Mouse (Mus musculus) heart, embryonic 15.5 days (tissue): ENCODE data around the gene Mier2. TPM values are rescaled to one million over a fixed set of nuclear protein-coding genes. Genes with fewer than 3 reads are reported as not detected.

Experiments used
- ATAC-seq: fragments of 200-750 bp; cut with Nextera tagmentation; replicated peaks from 2 replicates; pipeline ENCODE4 v1.8.0; 2017; ENCODE audit warnings: low read depth, moderate TSS enrichment; ENCODE audit not compliant: insufficient number of reproducible peaks, insufficient read depth, low FRiP score
- H3K27ac ChIP-seq: fragments of 300-500 bp; sonication (generic); 2 replicates; pipeline ENCODE4 v1.5.1; 2015; ENCODE audit warnings: mild to moderate bottlenecking, inconsistent platforms
- H3K27me3 ChIP-seq: fragments of 300-500 bp; sonication (generic); 2 replicates; pipeline ENCODE4 v1.6.1; 2015; ENCODE audit warnings: inconsistent platforms
- H3K36me3 ChIP-seq: fragments of 300-500 bp; sonication (generic); 2 replicates; pipeline ENCODE4 v1.6.1; 2015; ENCODE audit warnings: mild to moderate bottlenecking, inconsistent platforms
- H3K4me1 ChIP-seq: fragments of 300-500 bp; sonication (generic); replicated peaks from 2 replicates; pipeline ENCODE4 v1.6.1; 2015; ENCODE audit warnings: inconsistent platforms
- H3K4me2 ChIP-seq: fragments of 300-500 bp; sonication (generic); 2 replicates; pipeline ENCODE4 v1.6.1; 2015; ENCODE audit warnings: inconsistent platforms, mild to moderate bottlenecking, moderate library complexity
- H3K4me3 ChIP-seq: fragments of 300-500 bp; sonication (generic); 2 replicates; pipeline ENCODE4 v1.5.1; 2015; ENCODE audit warnings: mild to moderate bottlenecking, inconsistent platforms
- H3K9ac ChIP-seq: fragments of 300-500 bp; sonication (generic); 2 replicates; pipeline ENCODE4 v1.6.1; 2015; ENCODE audit warnings: mild to moderate bottlenecking, inconsistent platforms
- H3K9me3 ChIP-seq: fragments of 300-500 bp; sonication (generic); replicated peaks from 2 replicates; pipeline ENCODE4 v1.6.1; 2016; ENCODE audit warnings: inconsistent platforms
- WGBS: fragments of 180-500 bp; shearing (Covaris S2); methylation state at CpG from one replicate; pipeline ENCODE4 v1.1.7; 2015; ENCODE audit warnings: mixed read lengths; 5-methylcytosine and 5-hydroxymethylcytosine counted together
- polyA plus RNA-seq: library from polyadenylated mRNA; unstranded; fragments of >200 nt; fragmentation: Nextera tagmentation; extraction: Ambion mirVana; gene quantifications from 2 replicates; pipeline ENCODE4 v1.2.1, GENCODE M21; 2015

Mier2 gene
- polyA plus RNA-seq, 1 experiment from 2014 or later, result 21.7 TPM

GRCm38 (mm10) chr10:79530721-79531120 is 24.3 kb downstream of the Mier2 start:
- no peaks in the 10 kb centered on the region for H3K9me3 ChIP-seq
- H3K27me3 ChIP-seq, result no peaks in the 10 kb centered on the region
- H3K36me3 ChIP-seq, result peaks cover 6% of the 10 kb centered on the region; the same call in 1 of the 2 replicates
- ATAC-seq, result no peak
- WGBS, result 90% methylated on average over 13 of the region's 13 CpGs
- no peak overlapping the region for H3K27ac ChIP-seq
- no peak overlapping the region for H3K4me2 ChIP-seq
- no peak overlapping the region for H3K4me3 ChIP-seq
- H3K9ac ChIP-seq, result no peak overlapping the region
- H3K4me1 ChIP-seq, result peaks cover 15% of the 10 kb centered on the region; the same call in 1 of the 2 replicates

GRCm38 (mm10) chr10:79530241-79530640 is 24.8 kb downstream of the Mier2 start:
- ATAC-seq, result no peak
- Histone ChIP-seq H3K9me3 (no peaks in the 10 kb centered on the region), H3K4me2 (no peak overlapping the region), H3K27ac (no peak overlapping the region), H3K4me3 (no peak overlapping the region), H3K4me1 (peaks cover 15% of the 10 kb centered on the region; the same call in 1 of the 2 replicates), H3K36me3 (peaks cover 6% of the 10 kb centered on the region; the same call in 1 of the 2 replicates), H3K27me3 (no peaks in the 10 kb centered on the region), H3K9ac (no peak overlapping the region)
- 83% methylated on average over 8 of the region's 8 CpGs for WGBS

- no peak overlapping the region for H3K4me2 ChIP-seq
- peaks cover 6% of the 10 kb centered on the region; the same call in 1 of the 2 replicates for H3K36me3 ChIP-seq
- WGBS, result 83% methylated on average over 3 of the region's 3 CpGs
- no peak overlapping the region for H3K27ac ChIP-seq
- H3K9me3 ChIP-seq, result no peaks in the 10 kb centered on the region
- no peaks in the 10 kb centered on the region for H3K27me3 ChIP-seq
- no peak for ATAC-seq
- no peak overlapping the region for H3K9ac ChIP-seq
- H3K4me1 ChIP-seq, result peaks cover 6% of the 10 kb centered on the region; the same call in 1 of the 2 replicates
- H3K4me3 ChIP-seq, result no peak overlapping the region
Observed at GRCm38 (mm10) chr10:79528081-79528480, 26.9 kb downstream of the Mier2 start.

- H3K27ac ChIP-seq, result no peak overlapping the region
- no peak overlapping the region for H3K4me2 ChIP-seq
- 71% methylated on average over 6 of the region's 6 CpGs for WGBS
- no peaks in the 10 kb centered on the region for H3K27me3 ChIP-seq
- no peak for ATAC-seq
- H3K4me3 ChIP-seq, result no peak overlapping the region
- H3K36me3 ChIP-seq, result peaks cover 6% of the 10 kb centered on the region; the same call in 1 of the 2 replicates
- H3K4me1 ChIP-seq, result no peaks in the 10 kb centered on the region; the same call in 1 of the 2 replicates
- no peaks in the 10 kb centered on the region for H3K9me3 ChIP-seq
- no peak overlapping the region for H3K9ac ChIP-seq
Observed at GRCm38 (mm10) chr10:79527453-79527845, 27.6 kb downstream of the Mier2 start.

GRCm38 (mm10) chr10:79526661-79527452 is 28.1 kb downstream of the Mier2 start:
- H3K4me1 ChIP-seq, result no peaks in the 10 kb centered on the region
- H3K4me2 ChIP-seq, result no peak overlapping the region
- no peaks in the 10 kb centered on the region for H3K9me3 ChIP-seq
- H3K27me3 ChIP-seq, result no peaks in the 10 kb centered on the region
- no peak overlapping the region for H3K9ac ChIP-seq
- no peak for ATAC-seq
- H3K36me3 ChIP-seq, result peaks cover 6% of the 10 kb centered on the region; the same call in 1 of the 2 replicates
- no peak overlapping the region for H3K4me3 ChIP-seq
- H3K27ac ChIP-seq, result no peak overlapping the region
- WGBS, result 88% methylated on average over 12 of the region's 12 CpGs

- Histone ChIP-seq H3K9ac (no peak overlapping the region), H3K36me3 (peaks cover 6% of the 10 kb centered on the region; the same call in 1 of the 2 replicates), H3K4me1 (no peaks in the 10 kb centered on the region), H3K9me3 (no peaks in the 10 kb centered on the region), H3K27me3 (no peaks in the 10 kb centered on the region), H3K4me3 (no peak overlapping the region), H3K4me2 (no peak overlapping the region), H3K27ac (no peak overlapping the region)
- no peak for ATAC-seq
- WGBS, result 85% methylated on average over 8 of the region's 8 CpGs
Observed at GRCm38 (mm10) chr10:79525456-79526325, 29.3 kb downstream of the Mier2 start.

GRCm38 (mm10) chr10:79524433-79524832 is 30.6 kb downstream of the Mier2 start:
- ATAC-seq, result no peak
- 78% methylated on average over 1 of the region's 1 CpGs for WGBS
- H3K9me3 ChIP-seq, result no peaks in the 10 kb centered on the region

GRCm38 (mm10) chr10:79506709-79507108 is 48.3 kb downstream of the Mier2 start:
- Histone ChIP-seq H3K27ac (no peak overlapping the region), H3K4me3 (no peak overlapping the region), H3K36me3 (no peaks in the 10 kb centered on the region), H3K9ac (no peak overlapping the region), H3K9me3 (no peaks in the 10 kb centered on the region), H3K27me3 (no peaks in the 10 kb centered on the region), H3K4me2 (no peak overlapping the region), H3K4me1 (no peaks in the 10 kb centered on the region)
- no peak for ATAC-seq
- 78% methylated on average over 2 of the region's 2 CpGs for WGBS

More at GRCm38 (mm10) chr10:79524433-79524832, 30.6 kb downstream of the Mier2 start:
- no peak overlapping the region for H3K27ac ChIP-seq
- H3K4me2 ChIP-seq, result no peak overlapping the region
- H3K27me3 ChIP-seq, result no peaks in the 10 kb centered on the region
- H3K36me3 ChIP-seq, result peaks cover 6% of the 10 kb centered on the region; the same call in 1 of the 2 replicates
- no peak overlapping the region for H3K4me3 ChIP-seq
- H3K4me1 ChIP-seq, result peaks cover 3% of the 10 kb centered on the region; the same call in 1 of the 2 replicates
- H3K9ac ChIP-seq, result no peak overlapping the region

GRCm38 (mm10) chr10:79502830-79503644 is 52.0 kb downstream of the Mier2 start:
- no peak for ATAC-seq
- WGBS, result 66% methylated on average over 6 of the region's 6 CpGs
- no peak overlapping the region for H3K4me2 ChIP-seq

GRCm38 (mm10) chr10:79496701-79497288 is 58.2 kb downstream of the Mier2 start:
- Histone ChIP-seq H3K9ac (no peak overlapping the region), H3K4me1 (no peaks in the 10 kb centered on the region), H3K4me2 (no peak overlapping the region), H3K4me3 (no peak overlapping the region), H3K27ac (no peak overlapping the region), H3K9me3 (no peaks in the 10 kb centered on the region), H3K36me3 (no peaks in the 10 kb centered on the region), H3K27me3 (no peaks in the 10 kb centered on the region)
- no peak for ATAC-seq
- WGBS, result 50% methylated on average over 2 of the region's 2 CpGs

More at GRCm38 (mm10) chr10:79502830-79503644, 52.0 kb downstream of the Mier2 start:
- Histone ChIP-seq H3K4me3 (no peak overlapping the region), H3K9ac (no peak overlapping the region), H3K27ac (no peak overlapping the region), H3K9me3 (no peaks in the 10 kb centered on the region), H3K27me3 (no peaks in the 10 kb centered on the region), H3K36me3 (no peaks in the 10 kb centered on the region), H3K4me1 (no peaks in the 10 kb centered on the region)
